Mouse (Mus musculus) megakaryocyte, embryonic 14.5 days (primary cell): ENCODE data around the gene Hopx. TPM values are rescaled to one million over a fixed set of nuclear protein-coding genes. Genes with fewer than 3 reads are reported as not detected.
A peak's percentile ranks its signal among the peaks of the same experiment; 100 is the strongest.

Experiments
- H3K27me3 ChIP-seq: replicated peaks from 2 replicates; pipeline ENCODE3; 2012; ENCODE audit warnings: inconsistent platforms
- H3K36me3 ChIP-seq: replicated peaks from 2 replicates; pipeline ENCODE3; 2012; ENCODE audit warnings: low read length, inconsistent platforms, mixed read lengths
- H3K4me1 ChIP-seq: 2 replicates; pipeline ENCODE4 v1.6.1; 2012; ENCODE audit warnings: inconsistent platforms
- H3K4me3 ChIP-seq: replicated peaks from 2 replicates; pipeline ENCODE3; 2012; ENCODE audit warnings: moderate library complexity, mild to moderate bottlenecking, inconsistent platforms
- H3K9me3 ChIP-seq: 2 replicates; pipeline ENCODE4 v1.6.1; 2012; ENCODE audit warnings: inconsistent platforms
- FLI1 ChIP-seq: IDR thresholded peaks from 2 replicates; pipeline ENCODE4 v1.6.1; 2012; ENCODE audit warnings: low read length, inconsistent platforms, mixed read lengths
- GATA1 ChIP-seq: IDR thresholded peaks from 3 replicates; pipeline ENCODE4 v1.6.1; 2012; ENCODE audit warnings: mixed read lengths, low read length, inconsistent platforms, borderline replicate concordance
- polyA plus RNA-seq: library from polyadenylated mRNA; stranded (reverse); fragments of >175 nt; gene quantifications from 2 replicates; pipeline ENCODE4 v1.2.3, GENCODE M21; 2012; ENCODE audit warnings: low replicate concordance; ENCODE audit not compliant: insufficient read depth

Gene Hopx
- polyA plus RNA-seq, 1 experiment, result 2.5 TPM

GRCm38 (mm10) chr5:77146459-77147170, 31.7 kb upstream of the Hopx start:
- H3K36me3 ChIP-seq, result no peaks in the 10 kb centered on the region
- H3K4me3 ChIP-seq, result peak overlapping the region; percentile 79
- H3K4me1 ChIP-seq, result peaks cover 53% of the 10 kb centered on the region
- TF ChIP-seq FLI1 (no peak), GATA1 (no peak)
- peaks cover 17% of the 10 kb centered on the region for H3K27me3 ChIP-seq
- no peaks in the 10 kb centered on the region for H3K9me3 ChIP-seq

GRCm38 (mm10) chr5:77144647-77145046, 29.7 kb upstream of the Hopx start:
- TF ChIP-seq FLI1, result no peak
- peaks cover 12% of the 10 kb centered on the region for H3K27me3 ChIP-seq
- H3K4me3 ChIP-seq, result no peak overlapping the region

GRCm38 (mm10) chr5:77143076-77143475, 28.2 kb upstream of the Hopx start:
- Histone ChIP-seq H3K27me3 (peaks cover 25% of the 10 kb centered on the region), H3K36me3 (no peaks in the 10 kb centered on the region), H3K4me1 (peaks cover 69% of the 10 kb centered on the region), H3K9me3 (no peaks in the 10 kb centered on the region), H3K4me3 (no peak overlapping the region)
- TF ChIP-seq FLI1, result no peak
- TF ChIP-seq GATA1, result no peak

More at GRCm38 (mm10) chr5:77144647-77145046, 29.7 kb upstream of the Hopx start:
- peaks cover 60% of the 10 kb centered on the region for H3K4me1 ChIP-seq
- H3K36me3 ChIP-seq, result no peaks in the 10 kb centered on the region
- no peaks in the 10 kb centered on the region for H3K9me3 ChIP-seq

- TF ChIP-seq GATA1, result no peak
- no peak for TF ChIP-seq FLI1
- Histone ChIP-seq H3K36me3 (no peaks in the 10 kb centered on the region), H3K9me3 (no peaks in the 10 kb centered on the region), H3K4me1 (peaks cover 63% of the 10 kb centered on the region), H3K4me3 (no peak overlapping the region), H3K27me3 (peaks cover 32% of the 10 kb centered on the region)
Measured at GRCm38 (mm10) chr5:77141336-77141735, 26.4 kb upstream of the Hopx start.

GRCm38 (mm10) chr5:77140861-77141260, 25.9 kb upstream of the Hopx start:
- Histone ChIP-seq H3K36me3 (no peaks in the 10 kb centered on the region), H3K9me3 (no peaks in the 10 kb centered on the region), H3K4me3 (no peak overlapping the region), H3K27me3 (peaks cover 32% of the 10 kb centered on the region), H3K4me1 (peaks cover 63% of the 10 kb centered on the region)
- TF ChIP-seq GATA1, result no peak
- no peak for TF ChIP-seq FLI1

- Histone ChIP-seq H3K27me3 (peaks cover 29% of the 10 kb centered on the region), H3K4me1 (peaks cover 61% of the 10 kb centered on the region)
- TF ChIP-seq GATA1, result no peak
- TF ChIP-seq FLI1, result no peak
Measured at GRCm38 (mm10) chr5:77140108-77140507, 25.2 kb upstream of the Hopx start.

GRCm38 (mm10) chr5:77137701-77138265, 22.9 kb upstream of the Hopx start:
- H3K27me3 ChIP-seq, result peaks cover 21% of the 10 kb centered on the region
- H3K36me3 ChIP-seq, result no peaks in the 10 kb centered on the region
- no peak for TF ChIP-seq FLI1
- H3K9me3 ChIP-seq, result no peaks in the 10 kb centered on the region
- H3K4me1 ChIP-seq, result peaks cover 72% of the 10 kb centered on the region
- no peak overlapping the region for H3K4me3 ChIP-seq

More at GRCm38 (mm10) chr5:77140108-77140507, 25.2 kb upstream of the Hopx start:
- no peaks in the 10 kb centered on the region for H3K9me3 ChIP-seq
- peak overlapping the region; percentile 80 for H3K4me3 ChIP-seq
- no peaks in the 10 kb centered on the region for H3K36me3 ChIP-seq

GRCm38 (mm10) chr5:77136684-77137224, 21.8 kb upstream of the Hopx start:
- no peaks in the 10 kb centered on the region for H3K9me3 ChIP-seq
- H3K4me3 ChIP-seq, result no peak overlapping the region
- peaks cover 26% of the 10 kb centered on the region for H3K27me3 ChIP-seq
- TF ChIP-seq FLI1 (no peak), GATA1 (no peak)
- H3K4me1 ChIP-seq, result peaks cover 69% of the 10 kb centered on the region
- H3K36me3 ChIP-seq, result no peaks in the 10 kb centered on the region

- Histone ChIP-seq H3K9me3 (no peaks in the 10 kb centered on the region), H3K4me1 (peaks cover 64% of the 10 kb centered on the region), H3K4me3 (no peak overlapping the region), H3K27me3 (peaks cover 36% of the 10 kb centered on the region), H3K36me3 (no peaks in the 10 kb centered on the region)
- no peak for TF ChIP-seq FLI1
Measured at GRCm38 (mm10) chr5:77134961-77135360, 20.0 kb upstream of the Hopx start.

GRCm38 (mm10) chr5:77134465-77134864, 19.5 kb upstream of the Hopx start:
- Histone ChIP-seq H3K4me1 (peaks cover 59% of the 10 kb centered on the region), H3K27me3 (peaks cover 35% of the 10 kb centered on the region), H3K4me3 (no peak overlapping the region), H3K9me3 (no peaks in the 10 kb centered on the region), H3K36me3 (no peaks in the 10 kb centered on the region)
- TF ChIP-seq GATA1 (no peak), FLI1 (no peak)

GRCm38 (mm10) chr5:77133960-77134359, 19.0 kb upstream of the Hopx start:
- H3K4me1 ChIP-seq, result peaks cover 54% of the 10 kb centered on the region
- no peaks in the 10 kb centered on the region for H3K36me3 ChIP-seq
- no peak overlapping the region for H3K4me3 ChIP-seq
- peaks cover 31% of the 10 kb centered on the region for H3K27me3 ChIP-seq
- TF ChIP-seq FLI1 (no peak), GATA1 (no peak)
- H3K9me3 ChIP-seq, result 0 out of 2 replicates have a peak, but pooled peaks cover 3% of the 10 kb centered on the region
